Mouse (Mus musculus) brain, adult 10 weeks (tissue): ENCODE data around the gene Nap1l1. TPM values are rescaled to one million over a fixed set of nuclear protein-coding genes. Genes with fewer than 3 reads are reported as not detected.

Experiments
- polyA plus RNA-seq: library from polyadenylated mRNA; stranded (reverse); fragments of 350-450 nt; fragmentation: Illumina TruSeq; extraction: RNeasy Lipid Tissue Mini Kit (QIAGEN cat#74804); gene quantifications from one replicate; pipeline ENCODE4 v1.2.3, GENCODE M21; 2015; ENCODE audit warnings: low read depth, low replicate concordance

Nap1l1 gene
- 320 TPM for polyA plus RNA-seq

GRCm38 (mm10) chr10:111472686-111473510 lies at the start of gene Nap1l1:
TSS of gene Nap1l1 (plus strand) at chr10:111473223.

GRCm38 (mm10) chr10:111506101-111506925 lies 33.3 kb downstream of the Nap1l1 start, which contains the start of gene Phlda1:
TSS of gene Phlda1 (plus strand) at chr10:111506286.

Other genes with a start within 250 kb of the Nap1l1 start
- 6.2 TPM for gene Bbs10, start 174.5 kb upstream of the Nap1l1 start, polyA plus RNA-seq
- gene Phlda1, start 33.1 kb downstream of the Nap1l1 start, polyA plus RNA-seq, result 19.5 TPM